Mouse (Mus musculus) ES-E14 (cell line): Measurements from ENCODE around the gene Rps6ka5. TPM values are rescaled to one million over a fixed set of nuclear protein-coding genes. Genes with fewer than 3 reads are reported as not detected.

ENCODE experiments used
- DNase-seq: peaks from one replicate; pipeline ENCODE4 v3.0.0-alpha.2; 2013; ENCODE audit warnings: low read depth, low spot score
- H3K27ac ChIP-seq: 2 replicates; pipeline ENCODE4 v1.5.1; 2012; ENCODE audit warnings: low read depth, mild to moderate bottlenecking, low read length, moderate library complexity, mixed read lengths; ENCODE audit not compliant: poor library complexity, insufficient read depth, severe bottlenecking
- H3K36me3 ChIP-seq: 2 replicates; pipeline ENCODE4 v1.6.1; 2012; ENCODE audit warnings: mild to moderate bottlenecking, low read length, moderate library complexity, mixed read lengths; ENCODE audit not compliant: control insufficient read depth, poor library complexity, insufficient read depth, severe bottlenecking
- H3K4me1 ChIP-seq, 2 experiments: fragments of 150-350 bp in 1 of 2; sonication (generic) in 1 of 2; 2 replicates each; pipeline ENCODE4 v1.6.1; 2012; ENCODE audit warnings: low read length in 2 of 2, mild to moderate bottlenecking in 1 of 2, mixed read lengths in 1 of 2; ENCODE audit not compliant: control insufficient read depth in 2 of 2, insufficient read depth in 2 of 2, poor library complexity in 1 of 2
- H3K4me3 ChIP-seq, 2 experiments: fragments of 150-350 bp in 1 of 2; sonication (generic) in 1 of 2; 2 replicates each; pipeline ENCODE4 v1.5.1; 2012; ENCODE audit warnings: low read length in 2 of 2, low read depth in 1 of 2, mild to moderate bottlenecking in 1 of 2, mixed read lengths in 1 of 2; ENCODE audit not compliant: insufficient read depth in 1 of 2, poor library complexity in 1 of 2, severe bottlenecking in 1 of 2
- H3K9ac ChIP-seq: 2 replicates; pipeline ENCODE4 v1.6.1; 2012; ENCODE audit warnings: low read depth, mild to moderate bottlenecking, low read length, mixed read lengths; ENCODE audit not compliant: poor library complexity, insufficient read depth, severe bottlenecking
- H3K9me3 ChIP-seq: fragments of 150-350 bp; sonication (generic); 2 replicates; pipeline ENCODE4 v1.6.1; 2012; ENCODE audit warnings: low read depth, mild to moderate bottlenecking, low read length; ENCODE audit not compliant: control insufficient read depth, insufficient read depth
- CHD2 ChIP-seq: IDR thresholded peaks from 2 replicates; pipeline ENCODE4 v1.6.1; 2014; ENCODE audit warnings: mild to moderate bottlenecking, low read depth, low read length, inconsistent platforms
- HCFC1 ChIP-seq: IDR thresholded peaks from 2 replicates; pipeline ENCODE4 v1.6.1; 2012; ENCODE audit warnings: low read length, inconsistent platforms, borderline replicate concordance; ENCODE audit not compliant: insufficient read depth
- MAFK ChIP-seq: IDR thresholded peaks from 2 replicates; pipeline ENCODE4 v1.6.1; 2014; ENCODE audit warnings: mild to moderate bottlenecking, low read depth, low read length, inconsistent platforms; ENCODE audit not compliant: insufficient read depth
- ZC3H11A ChIP-seq: IDR thresholded peaks from 2 replicates; pipeline ENCODE4 v1.6.1; 2012; ENCODE audit warnings: low read depth, mild to moderate bottlenecking, inconsistent platforms, low read length, borderline replicate concordance
- ZNF384 ChIP-seq: IDR thresholded peaks from 2 replicates; pipeline ENCODE4 v1.6.1; 2012; ENCODE audit warnings: low read depth, low read length, inconsistent platforms
- in situ Hi-C, 2 experiments: fragments of 600-800 bp; cut with MboI; formaldehyde crosslinking; loops; one replicate each; pipeline ENCODE4 v1.15.1; 2025; ENCODE audit warnings: low sequenced_read_pairs in 2 of 2, inconsistent platforms in 1 of 2; ENCODE audit not compliant: unreplicated experiment in 2 of 2
- total RNA-seq: library from RNA; depleted of rRNA; stranded (reverse); fragments of 300-350 nt; gene quantifications from 2 replicates; pipeline ENCODE4 v1.2.3, GENCODE M21; 2012

Gene Rps6ka5
- total RNA-seq, 1 experiment, result 5.5 TPM

DNA sequence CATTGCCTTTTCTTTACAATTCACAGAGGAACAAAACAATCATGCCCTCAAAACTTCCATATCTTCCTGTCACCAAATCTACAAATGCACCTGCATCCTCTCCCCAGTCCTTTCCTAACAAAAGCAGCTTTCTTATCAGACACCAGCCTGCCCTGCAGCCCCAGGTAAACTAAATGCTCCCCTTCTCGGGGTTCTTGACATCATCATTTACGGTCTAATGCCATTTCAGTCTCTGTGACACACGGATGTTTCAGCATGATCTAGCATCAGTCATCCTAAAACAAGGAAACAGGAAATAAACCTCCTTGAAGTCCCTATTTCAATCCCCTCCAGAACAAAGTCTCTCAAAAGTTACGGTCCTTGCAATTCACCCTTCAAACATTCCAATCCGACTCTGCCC is 15.0 kb downstream of the Rps6ka5 start:
- Histone ChIP-seq H3K4me3 (no peak overlapping the region), H3K9me3 (no peaks in the 10 kb centered on the region), H3K27ac (no peak overlapping the region), H3K36me3 (no peaks in the 10 kb centered on the region; the same call in 1 of the 2 replicates), H3K9ac (no peak overlapping the region), H3K4me1 (no peaks in the 10 kb centered on the region)
- in situ Hi-C loops, result no loop called here
- DNase-seq, result no peak
- no peak for TF ChIP-seq HCFC1
- no peak for TF ChIP-seq ZNF384
- no peak for TF ChIP-seq CHD2
- TF ChIP-seq ZC3H11A, result no peak
- TF ChIP-seq MAFK, result no peak

DNA sequence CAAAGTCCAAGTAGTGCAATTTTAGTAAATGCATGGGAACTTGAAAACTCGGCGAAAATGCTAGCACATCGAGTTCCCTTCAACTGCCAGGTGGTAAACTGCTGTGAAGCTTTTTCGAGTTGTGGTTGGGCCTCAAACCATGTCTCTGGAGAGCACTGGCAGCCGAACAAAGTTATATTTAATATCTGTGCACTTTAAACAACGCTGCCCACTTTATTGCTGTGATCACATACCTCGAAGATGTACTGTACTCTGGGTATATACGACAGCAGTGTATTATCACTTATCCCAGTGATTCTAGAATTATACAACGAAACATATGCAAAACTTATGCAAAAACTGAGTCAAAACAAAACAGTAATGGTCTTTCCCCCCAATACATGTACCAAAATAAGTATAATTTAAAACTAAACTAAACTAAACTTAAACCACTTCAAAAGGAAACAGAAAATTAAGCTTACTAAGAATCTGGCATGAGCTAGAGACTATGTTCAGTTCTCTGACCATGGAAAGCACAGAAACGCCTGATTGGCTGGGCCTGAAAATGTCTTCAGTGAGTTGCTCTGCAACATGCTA is 15.6 kb downstream of the Rps6ka5 start:
- in situ Hi-C loops, result no loop called here
- H3K36me3 ChIP-seq, result no peaks in the 10 kb centered on the region; the same call in 1 of the 2 replicates
- H3K9ac ChIP-seq, result no peak overlapping the region
- H3K4me1 ChIP-seq, result no peaks in the 10 kb centered on the region
- no peak for DNase-seq
- no peaks in the 10 kb centered on the region for H3K9me3 ChIP-seq
- H3K4me3 ChIP-seq, result no peak overlapping the region
- no peak overlapping the region for H3K27ac ChIP-seq
- TF ChIP-seq MAFK, result no peak
- no peak for TF ChIP-seq CHD2
- TF ChIP-seq ZNF384, result no peak
- TF ChIP-seq ZC3H11A, result no peak
- no peak for TF ChIP-seq HCFC1

DNA sequence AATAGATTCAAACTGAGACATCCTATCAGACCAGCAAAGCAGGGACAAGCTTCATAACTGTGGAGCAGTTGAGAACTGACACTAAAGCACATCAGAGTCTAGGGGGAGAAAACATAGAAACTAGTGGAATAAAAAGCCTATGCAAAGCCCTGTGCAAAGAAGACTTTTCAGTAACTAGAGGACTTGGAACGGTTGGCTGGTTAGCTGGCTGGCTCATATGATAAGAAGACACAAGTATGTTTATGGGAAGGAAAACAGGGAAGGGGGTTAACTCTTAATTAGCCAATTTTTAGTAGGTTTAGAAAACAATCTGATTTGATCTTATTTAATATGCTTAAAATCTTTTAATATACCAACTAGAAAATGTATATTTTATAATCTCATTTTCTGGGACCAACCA is 16.4 kb downstream of the Rps6ka5 start:
- in situ Hi-C loops, result no loop called here
- Histone ChIP-seq H3K4me1 (no peaks in the 10 kb centered on the region), H3K9me3 (no peaks in the 10 kb centered on the region), H3K27ac (no peak overlapping the region), H3K4me3 (no peak overlapping the region), H3K36me3 (no peaks in the 10 kb centered on the region; the same call in 1 of the 2 replicates), H3K9ac (no peak overlapping the region)
- no peak for DNase-seq
- no peak for TF ChIP-seq HCFC1
- no peak for TF ChIP-seq CHD2
- TF ChIP-seq ZNF384, result no peak
- TF ChIP-seq ZC3H11A, result no peak
- no peak for TF ChIP-seq MAFK

DNA sequence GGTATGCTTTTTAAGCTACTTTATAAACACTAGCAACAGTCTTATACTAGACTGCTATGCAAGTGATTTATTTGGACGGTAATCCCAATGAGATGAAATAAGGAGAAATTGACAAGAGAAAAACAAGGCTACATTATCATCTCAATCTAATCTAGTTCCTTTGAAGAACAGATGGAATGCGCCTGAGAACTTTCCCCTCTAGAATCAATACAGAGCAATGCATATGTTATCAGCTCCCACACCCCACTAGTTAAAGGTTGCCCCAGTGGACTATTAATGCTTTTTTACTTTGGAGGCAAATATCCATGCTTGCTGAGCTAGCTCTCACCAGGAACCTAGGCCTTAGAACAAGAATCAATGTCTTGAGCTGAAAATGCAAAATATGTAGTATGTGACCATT is 19.5 kb downstream of the Rps6ka5 start:
- H3K9me3 ChIP-seq, result no peaks in the 10 kb centered on the region
- no peak for TF ChIP-seq CHD2
- no peak for TF ChIP-seq ZNF384
- TF ChIP-seq HCFC1, result no peak
- no peak for TF ChIP-seq MAFK
- TF ChIP-seq ZC3H11A, result no peak
- in situ Hi-C loops, result no loop called here

More for the DNA sequence above, 19.5 kb downstream of the Rps6ka5 start:
- no peak overlapping the region for H3K4me3 ChIP-seq
- DNase-seq, result no peak
- H3K9ac ChIP-seq, result no peak overlapping the region
- H3K4me1 ChIP-seq, result no peaks in the 10 kb centered on the region
- H3K36me3 ChIP-seq, result no peaks in the 10 kb centered on the region
- no peak overlapping the region for H3K27ac ChIP-seq
